Mouse (Mus musculus) kidney, adult 2 months (tissue): ENCODE data around the gene Trpc4ap. TPM values are rescaled to one million over a fixed set of nuclear protein-coding genes. Genes with fewer than 3 reads are reported as not detected.

Source experiments
- DNase-seq: peaks from one replicate; pipeline ENCODE4 v3.0.0; 2021
- H3K27ac ChIP-seq: fragments of 200-500 bp; 2 replicates; pipeline ENCODE4 v1.5.1; 2012; ENCODE audit warnings: low read depth, low read length, control low read depth, inconsistent platforms; ENCODE audit not compliant: insufficient read depth
- H3K27me3 ChIP-seq: fragments of 200-500 bp; replicated peaks from 2 replicates; pipeline ENCODE4 v1.6.1; 2012; ENCODE audit warnings: mild to moderate bottlenecking, moderate library complexity, low read length, inconsistent platforms; ENCODE audit not compliant: control insufficient read depth, insufficient read depth
- H3K36me3 ChIP-seq: fragments of 200-500 bp; 2 replicates; pipeline ENCODE4 v1.6.1; 2012; ENCODE audit warnings: mild to moderate bottlenecking, moderate library complexity, low read length, inconsistent platforms; ENCODE audit not compliant: control insufficient read depth, insufficient read depth
- H3K4me1 ChIP-seq: fragments of 200-500 bp; 2 replicates; pipeline ENCODE4 v1.6.1; 2011; ENCODE audit warnings: low read length; ENCODE audit not compliant: control insufficient read depth, insufficient read depth
- H3K4me3 ChIP-seq: fragments of 200-500 bp; 2 replicates; pipeline ENCODE4 v1.5.1; 2011; ENCODE audit warnings: mild to moderate bottlenecking, low read depth, low read length, control low read depth; ENCODE audit not compliant: insufficient read depth
- CTCF ChIP-seq: fragments of 200-500 bp; conservative IDR thresholded peaks from 2 replicates; pipeline ENCODE4 v1.5.1; 2011; ENCODE audit warnings: low read depth, mild to moderate bottlenecking, control low read depth, low read length, moderate library complexity, mixed read lengths; ENCODE audit not compliant: insufficient read depth, insufficient read length
- POLR2A ChIP-seq: fragments of 200-500 bp; IDR thresholded peaks from one replicate; pipeline ENCODE4 v1.6.1; 2011; ENCODE audit warnings: low read depth, low read length, control low read depth
- WGBS: fragments of 180-500 bp; shearing (Covaris S2); methylation state at CpG from one replicate; pipeline ENCODE4 v1.1.7; 2018; 5-methylcytosine and 5-hydroxymethylcytosine counted together
- polyA plus RNA-seq: library from polyadenylated mRNA; depleted of rRNA; stranded (reverse); fragments of >200 nt; gene quantifications from 2 replicates; pipeline ENCODE4 v1.2.3, GENCODE M21; 2012

The Trpc4ap gene
- polyA plus RNA-seq, 1 experiment: 110 TPM

GRCm38 (mm10) chr2:155727764-155728395 lies 35.7 kb upstream of the Trpc4ap start:
- H3K27me3 ChIP-seq: no peaks in the 10 kb centered on the region
- H3K4me3 ChIP-seq: no peak overlapping the region
- peaks cover 5% of the 10 kb centered on the region; the same call in 1 of the 2 replicates for H3K4me1 ChIP-seq
- 46% methylated on average over 7 of the region's 7 CpGs for WGBS
- DNase-seq: no peak
- no peaks in the 10 kb centered on the region for H3K36me3 ChIP-seq
- no peak overlapping the region for H3K27ac ChIP-seq
- TF ChIP-seq POLR2A (no peak), CTCF (no peak)

GRCm38 (mm10) chr2:155726302-155726701 lies 34.1 kb upstream of the Trpc4ap start:
- TF ChIP-seq CTCF (no peak), POLR2A (no peak)
- H3K27me3 ChIP-seq: no peaks in the 10 kb centered on the region
- H3K27ac ChIP-seq: no peak overlapping the region
- DNase-seq: no peak
- 90% methylated on average over 7 of the region's 7 CpGs for WGBS
- peaks cover 5% of the 10 kb centered on the region; the same call in 1 of the 2 replicates for H3K4me1 ChIP-seq
- no peak overlapping the region for H3K4me3 ChIP-seq
- H3K36me3 ChIP-seq: no peaks in the 10 kb centered on the region

- TF ChIP-seq CTCF: no peak
- TF ChIP-seq POLR2A: no peak
- no peaks in the 10 kb centered on the region for H3K36me3 ChIP-seq
- H3K4me3 ChIP-seq: no peak overlapping the region
- 77% methylated on average over 6 of the region's 6 CpGs for WGBS
- DNase-seq: no peak
- no peaks in the 10 kb centered on the region for H3K27me3 ChIP-seq
- no peak overlapping the region for H3K27ac ChIP-seq
- peaks cover 5% of the 10 kb centered on the region; the same call in 1 of the 2 replicates for H3K4me1 ChIP-seq
Measured at GRCm38 (mm10) chr2:155724526-155724925, 32.3 kb upstream of the Trpc4ap start.

- 83% methylated on average over 5 of the region's 5 CpGs for WGBS
- DNase-seq: no peak
- H3K27ac ChIP-seq: no peak overlapping the region
- no peak for TF ChIP-seq CTCF
- H3K4me1 ChIP-seq: peaks cover 5% of the 10 kb centered on the region; the same call in 1 of the 2 replicates
- no peaks in the 10 kb centered on the region for H3K27me3 ChIP-seq
- H3K4me3 ChIP-seq: no peak overlapping the region
- H3K36me3 ChIP-seq: no peaks in the 10 kb centered on the region
Measured at GRCm38 (mm10) chr2:155724036-155724435, 31.9 kb upstream of the Trpc4ap start.

- H3K36me3 ChIP-seq: no peaks in the 10 kb centered on the region
- H3K27me3 ChIP-seq: no peaks in the 10 kb centered on the region
- no peak for TF ChIP-seq POLR2A
- TF ChIP-seq CTCF: no peak
- no peaks in the 10 kb centered on the region for H3K4me1 ChIP-seq
- WGBS: 88% methylated on average over 5 of the region's 5 CpGs
- no peak for DNase-seq
- no peak overlapping the region for H3K4me3 ChIP-seq
- H3K27ac ChIP-seq: no peak overlapping the region
Measured at GRCm38 (mm10) chr2:155720585-155720984, 28.4 kb upstream of the Trpc4ap start.

- Histone ChIP-seq H3K36me3 (no peaks in the 10 kb centered on the region), H3K27ac (no peak overlapping the region), H3K27me3 (no peaks in the 10 kb centered on the region), H3K4me3 (no peak overlapping the region), H3K4me1 (no peaks in the 10 kb centered on the region)
- WGBS: 88% methylated on average over 12 of the region's 12 CpGs
- DNase-seq: no peak
- TF ChIP-seq CTCF: no peak
- TF ChIP-seq POLR2A: no peak
Measured at GRCm38 (mm10) chr2:155717082-155717990, 25.2 kb upstream of the Trpc4ap start.

GRCm38 (mm10) chr2:155710557-155710956 lies 18.4 kb upstream of the Trpc4ap start:
- Histone ChIP-seq H3K4me1 (no peaks in the 10 kb centered on the region), H3K27me3 (no peaks in the 10 kb centered on the region), H3K36me3 (no peaks in the 10 kb centered on the region; the same call in 1 of the 2 replicates), H3K4me3 (no peak overlapping the region), H3K27ac (no peak overlapping the region)
- TF ChIP-seq POLR2A: no peak
- no peak for TF ChIP-seq CTCF
- no peak for DNase-seq
- WGBS: 87% methylated on average over 11 of the region's 11 CpGs
